Mouse (Mus musculus) erythroblast, embryonic 14.5 days (primary cell): ENCODE results near the gene Gm44503.

Experiments
- GATA1 ChIP-seq: IDR thresholded peaks from 2 replicates; pipeline ENCODE4 v1.6.1; 2012; ENCODE audit warnings: low read length, inconsistent platforms, mixed read lengths
- TAL1 ChIP-seq: IDR thresholded peaks from 3 replicates; pipeline ENCODE4 v1.6.1; 2012; ENCODE audit warnings: low read length, inconsistent platforms, mixed read lengths

DNA sequence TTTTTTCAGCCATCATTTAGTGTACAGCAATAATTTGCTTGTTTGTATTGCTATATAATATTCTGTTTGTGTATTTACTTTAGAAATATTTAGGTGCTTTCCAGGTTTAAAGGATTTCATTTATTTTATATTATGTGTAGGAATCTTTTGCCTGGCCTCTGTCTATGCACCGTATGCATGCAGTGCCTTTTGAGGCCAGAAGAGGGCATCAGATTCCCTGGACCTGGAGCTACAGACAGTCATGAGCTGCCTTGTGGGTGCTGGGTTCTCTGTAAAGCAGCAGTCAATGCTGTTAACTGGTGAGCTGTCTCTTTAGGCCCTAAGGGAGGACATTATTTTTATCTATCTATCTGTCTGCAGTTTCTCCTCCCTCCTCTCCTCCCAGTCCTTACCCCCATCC lies 3.1 kb upstream of the Gm44503 start:
- TF ChIP-seq GATA1 = no peak
- TF ChIP-seq TAL1 = no peak
